Mouse (Mus musculus) intestine, postnatal 0 days (tissue): Measurements from ENCODE around the gene Fancf. TPM values are rescaled to one million over a fixed set of nuclear protein-coding genes. Genes with fewer than 3 reads are reported as not detected.

ENCODE experiments used
- ATAC-seq: fragments of 200-750 bp; cut with Nextera tagmentation; 2 replicates; pipeline ENCODE4 v1.8.0; 2017; ENCODE audit warnings: mild to moderate bottlenecking, moderate TSS enrichment, moderate library complexity
- H3K27ac ChIP-seq: fragments of 300-500 bp; sonication (generic); 2 replicates; pipeline ENCODE4 v1.5.1; 2014; ENCODE audit warnings: mild to moderate bottlenecking, low read depth, low read length, moderate library complexity
- H3K27me3 ChIP-seq: fragments of 300-500 bp; sonication (generic); replicated peaks from 2 replicates; pipeline ENCODE4 v1.6.1; 2014; ENCODE audit warnings: low read length, mixed read lengths; ENCODE audit not compliant: control insufficient read depth, insufficient read depth
- H3K36me3 ChIP-seq: fragments of 300-500 bp; sonication (generic); 2 replicates; pipeline ENCODE4 v1.6.1; 2014; ENCODE audit warnings: mild to moderate bottlenecking, moderate library complexity; ENCODE audit not compliant: control insufficient read depth, insufficient read depth
- H3K4me1 ChIP-seq: fragments of 300-500 bp; sonication (generic); replicated peaks from 2 replicates; pipeline ENCODE4 v1.6.1; 2014; ENCODE audit warnings: antibody characterized with exemption, low read length, mixed read lengths; ENCODE audit not compliant: control insufficient read depth, insufficient read depth
- H3K4me2 ChIP-seq: fragments of 300-500 bp; sonication (generic); replicated peaks from 2 replicates; pipeline ENCODE4 v1.6.1; 2014; ENCODE audit warnings: low read depth, mild to moderate bottlenecking, moderate library complexity
- H3K4me3 ChIP-seq: fragments of 300-500 bp; sonication (generic); 2 replicates; pipeline ENCODE4 v1.5.1; 2014; ENCODE audit warnings: low read depth, low read length
- H3K9ac ChIP-seq: fragments of 300-500 bp; sonication (generic); 2 replicates; pipeline ENCODE4 v1.6.1; 2014; ENCODE audit warnings: mild to moderate bottlenecking, low read depth, low read length
- H3K9me3 ChIP-seq: fragments of 300-500 bp; sonication (generic); 2 replicates; pipeline ENCODE4 v1.6.1; 2016; ENCODE audit warnings: mixed run types; ENCODE audit not compliant: control insufficient read depth
- CTCF ChIP-seq: sonication (generic); IDR thresholded peaks from 2 replicates; pipeline ENCODE4 v1.5.1; 2016; ENCODE audit warnings: low read depth, mild to moderate bottlenecking, control low read depth, antibody characterized with exemption, moderate library complexity
- WGBS: fragments of 180-500 bp; shearing (Covaris S2); extraction: QIAGEN DNeasy Blood & Tissue Kit; methylation state at CpG from one replicate; pipeline ENCODE4 v1.1.7; 2014; 5-methylcytosine and 5-hydroxymethylcytosine counted together
- polyA plus RNA-seq: library from polyadenylated mRNA; unstranded; fragments of >200 nt; fragmentation: Nextera tagmentation; extraction: Ambion mirVana; gene quantifications from 2 replicates; pipeline ENCODE4 v1.2.1, GENCODE M21; 2015

Fancf gene
- polyA plus RNA-seq, 1 experiment from 2014 or later, result 6.0 TPM

DNA sequence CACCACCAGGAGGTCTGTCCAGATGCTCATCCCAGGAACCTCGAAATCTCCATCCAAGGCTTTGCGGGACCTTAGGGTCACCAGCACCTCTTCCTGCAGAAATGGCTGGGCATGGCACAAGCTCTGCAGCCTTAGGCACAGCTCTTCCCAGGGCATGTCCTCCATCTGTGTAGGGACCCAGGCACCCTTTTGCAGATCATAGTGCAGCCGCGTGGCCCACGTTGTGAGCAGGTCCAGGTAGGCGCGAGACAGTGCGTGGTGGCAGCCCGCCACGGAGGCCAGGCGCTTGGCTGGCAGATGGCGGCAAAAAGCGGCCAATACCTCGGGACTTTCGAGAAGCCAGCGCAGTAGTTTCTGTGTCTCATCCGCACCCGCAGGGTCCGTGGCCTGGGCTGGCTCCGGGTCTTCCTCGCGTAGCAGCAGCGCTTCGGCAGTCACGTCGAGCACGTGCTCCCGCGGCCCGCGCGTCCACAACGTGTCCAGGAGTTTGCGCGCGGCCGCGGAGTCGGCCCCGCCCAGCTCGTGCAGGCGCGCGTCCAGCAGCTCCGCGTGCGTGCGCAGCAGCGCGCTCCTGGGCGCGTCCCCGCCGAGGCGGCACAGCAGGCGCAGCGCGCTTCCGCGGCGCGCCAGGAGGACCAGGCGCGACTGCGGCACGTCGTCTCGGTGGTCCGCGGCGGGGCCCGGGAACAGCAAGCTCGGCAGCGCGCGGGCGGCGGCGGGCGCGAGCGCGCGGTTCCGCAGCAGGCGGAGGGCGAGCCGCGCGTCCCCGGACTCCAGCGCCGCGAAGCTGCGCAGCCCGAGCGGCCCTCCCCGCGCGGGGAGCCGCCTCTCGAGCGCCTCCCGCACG lies 594 bp downstream of the Fancf start, which contains the start of gene Gas2:
Gas2 (plus strand) TSS at position 766 of the 847 bp plus-strand sequence.
- TF ChIP-seq CTCF, result no peak
- H3K9ac ChIP-seq, result peak within 1 kb of the TSS; percentile 80
- 0 out of 2 replicates have a peak, but pooled peaks cover 4% of the 10 kb centered on the region for H3K4me1 ChIP-seq
- no peaks in the 10 kb centered on the region for H3K36me3 ChIP-seq
- no peaks in the 10 kb centered on the region for H3K9me3 ChIP-seq
- no peaks in the 10 kb centered on the region for H3K27me3 ChIP-seq
- H3K4me3 ChIP-seq, result peak within 1 kb of the TSS; percentile 80
- H3K4me2 ChIP-seq, result peak within 1 kb of the TSS; percentile 73
- WGBS, result 8% methylated on average over 86 of the region's 105 CpGs
- H3K27ac ChIP-seq, result peak within 1 kb of the TSS; percentile 96
- peak; percentile 93 for ATAC-seq

DNA sequence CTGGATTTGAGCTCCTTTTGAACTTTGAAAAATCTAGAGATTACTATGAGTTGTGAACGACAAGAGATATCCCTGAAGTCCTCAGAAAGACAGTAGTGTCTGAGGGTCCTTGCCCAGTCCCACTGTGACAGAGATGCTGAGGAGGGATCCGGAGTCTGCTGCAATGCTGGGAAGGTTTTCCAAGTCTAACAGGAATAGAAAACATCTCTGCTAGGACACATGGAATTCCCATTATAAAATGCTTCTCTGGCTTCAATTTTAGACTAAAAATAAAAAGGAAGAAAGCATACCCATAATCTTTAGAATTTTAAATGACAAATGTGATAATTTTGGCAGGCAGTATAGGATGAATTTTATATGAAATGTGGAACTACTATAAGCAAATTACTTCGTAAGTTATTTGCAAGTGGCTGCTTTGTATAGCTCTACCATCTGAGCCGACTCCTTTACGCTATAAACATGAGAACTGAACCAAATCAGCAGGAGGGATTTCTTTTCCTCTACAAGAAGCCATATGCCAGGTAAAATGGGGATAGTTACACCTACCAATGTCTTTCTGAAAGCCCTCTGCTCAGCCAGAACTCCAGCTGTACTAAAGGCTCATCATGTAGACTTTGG lies 10.1 kb downstream of the Fancf start:
- ATAC-seq, result no peak
- 90% methylated on average over 5 of the region's 5 CpGs for WGBS
- H3K9me3 ChIP-seq, result no peaks in the 10 kb centered on the region
- H3K9ac ChIP-seq, result no peak overlapping the region
- H3K36me3 ChIP-seq, result no peaks in the 10 kb centered on the region
- H3K4me1 ChIP-seq, result no peaks in the 10 kb centered on the region
- H3K4me2 ChIP-seq, result no peak overlapping the region
- H3K27ac ChIP-seq, result no peak overlapping the region
- no peak overlapping the region for H3K4me3 ChIP-seq
- H3K27me3 ChIP-seq, result no peaks in the 10 kb centered on the region
- TF ChIP-seq CTCF, result no peak

DNA sequence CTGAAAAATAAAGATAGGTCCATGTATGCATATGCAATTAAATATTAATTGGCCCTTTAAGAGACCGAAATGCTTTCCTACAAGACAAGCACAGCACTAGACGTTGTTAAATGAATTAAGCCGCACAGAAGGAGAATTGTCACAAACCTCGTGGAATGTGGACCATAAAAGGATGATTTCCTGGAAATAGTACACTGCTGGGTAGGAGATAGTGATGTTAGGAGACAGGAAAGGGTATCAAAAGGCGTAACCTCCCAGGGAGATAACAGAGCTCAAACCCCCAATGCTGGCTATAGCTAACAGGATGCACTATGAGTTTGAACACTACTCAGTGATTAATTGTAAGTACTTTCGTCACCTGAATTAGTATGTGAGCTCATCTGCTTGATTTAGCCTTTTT lies 11.2 kb downstream of the Fancf start:
- Histone ChIP-seq H3K9me3 (no peaks in the 10 kb centered on the region), H3K4me1 (no peaks in the 10 kb centered on the region), H3K4me3 (no peak overlapping the region), H3K36me3 (no peaks in the 10 kb centered on the region), H3K9ac (no peak overlapping the region), H3K27ac (no peak overlapping the region), H3K27me3 (no peaks in the 10 kb centered on the region), H3K4me2 (no peak overlapping the region)
- WGBS, result 78% methylated on average over 6 of the region's 6 CpGs
- ATAC-seq, result no peak
- TF ChIP-seq CTCF, result no peak

DNA sequence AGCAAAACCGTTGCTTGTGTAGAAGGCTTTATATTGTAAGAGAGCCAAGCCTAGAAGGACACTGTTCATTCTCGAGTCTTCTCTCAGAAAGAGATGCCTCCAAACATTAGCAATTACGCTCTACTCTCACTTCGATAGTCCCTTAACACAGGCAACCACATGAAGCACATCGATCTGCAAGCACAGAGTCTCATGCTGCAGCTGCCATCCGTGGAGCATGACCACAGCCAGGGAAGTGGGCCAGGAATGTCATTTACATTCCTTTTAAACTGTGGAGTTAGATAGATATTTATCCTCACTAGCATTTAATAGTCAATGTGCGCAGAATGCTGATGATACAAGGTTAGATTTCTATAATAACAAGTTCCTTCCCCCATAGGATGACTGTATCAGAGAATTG lies 21.6 kb downstream of the Fancf start:
- Histone ChIP-seq H3K4me2 (no peak overlapping the region), H3K36me3 (no peaks in the 10 kb centered on the region), H3K4me1 (no peaks in the 10 kb centered on the region), H3K9ac (no peak overlapping the region), H3K9me3 (no peaks in the 10 kb centered on the region), H3K4me3 (no peak overlapping the region), H3K27ac (no peak overlapping the region), H3K27me3 (no peaks in the 10 kb centered on the region)
- no peak for TF ChIP-seq CTCF
- ATAC-seq, result no peak
- WGBS, result 66% methylated on average over 7 of the region's 7 CpGs

DNA sequence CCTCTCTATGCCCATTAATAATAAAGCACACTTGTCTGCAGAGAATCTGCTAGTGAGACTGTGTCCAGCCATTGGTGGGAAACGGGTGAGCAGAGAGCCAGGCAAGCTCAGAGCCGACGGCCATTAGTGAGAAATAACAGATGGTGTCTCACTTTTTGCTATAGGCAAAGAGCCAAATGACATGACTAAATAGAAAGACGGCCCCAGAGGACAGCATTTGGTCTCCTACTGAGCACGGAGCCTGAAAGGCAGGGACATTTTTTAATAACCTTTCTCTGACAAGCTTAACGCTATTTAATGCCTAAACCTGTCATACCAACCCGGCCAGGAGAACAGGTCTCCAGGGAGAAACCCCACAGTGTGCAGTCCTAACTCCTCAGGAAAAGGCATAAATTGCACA lies 30.1 kb downstream of the Fancf start:
- ATAC-seq, result no peak
- Histone ChIP-seq H3K9me3 (no peaks in the 10 kb centered on the region), H3K27ac (no peak overlapping the region), H3K4me3 (no peak overlapping the region), H3K9ac (no peak overlapping the region), H3K4me2 (no peak overlapping the region), H3K27me3 (no peaks in the 10 kb centered on the region), H3K36me3 (no peaks in the 10 kb centered on the region), H3K4me1 (no peaks in the 10 kb centered on the region)
- WGBS, result 50% methylated on average over 7 of the region's 7 CpGs
- no peak for TF ChIP-seq CTCF

DNA sequence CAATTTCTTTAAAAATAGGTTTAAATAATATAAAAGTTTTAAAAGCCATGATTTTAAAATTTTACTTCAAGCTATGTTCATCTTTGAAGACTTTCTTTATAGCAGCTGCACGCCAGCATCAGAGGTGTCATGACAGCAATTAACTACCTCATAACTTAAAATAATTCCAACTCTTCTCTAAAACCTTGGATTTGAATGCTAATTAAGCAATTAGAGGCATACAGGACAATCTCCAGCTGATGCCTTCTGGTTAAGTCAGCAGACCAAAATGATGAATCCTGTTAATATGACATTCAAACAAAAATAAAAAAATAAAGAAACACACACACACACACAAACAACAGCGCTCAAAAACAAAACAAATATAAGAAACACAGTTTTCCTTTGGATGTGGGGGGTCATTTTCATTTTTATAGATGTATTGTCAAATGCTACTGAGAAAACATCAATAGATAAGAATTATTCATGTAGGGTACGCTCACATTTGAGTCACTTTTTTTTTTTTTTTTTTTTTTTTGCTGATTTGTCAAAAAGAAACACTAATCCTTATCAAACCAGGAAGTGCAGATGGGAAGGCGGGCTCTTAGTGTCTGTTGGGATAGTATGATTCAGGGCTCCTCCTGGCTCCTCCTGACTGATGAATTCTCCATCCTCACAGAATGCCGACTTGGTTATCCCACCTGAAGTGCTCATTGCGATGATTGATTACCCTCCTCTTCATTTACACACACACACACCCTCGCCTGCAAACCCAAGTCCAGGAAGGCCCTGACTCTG lies 38.3 kb downstream of the Fancf start:
- no peaks in the 10 kb centered on the region for H3K9me3 ChIP-seq
- H3K36me3 ChIP-seq, result no peaks in the 10 kb centered on the region
- 69% methylated on average over 7 of the region's 7 CpGs for WGBS
- H3K4me3 ChIP-seq, result no peak overlapping the region
- TF ChIP-seq CTCF, result no peak
- no peaks in the 10 kb centered on the region for H3K27me3 ChIP-seq
- ATAC-seq, result no peak
- no peak overlapping the region for H3K9ac ChIP-seq
- H3K27ac ChIP-seq, result no peak overlapping the region
- no peaks in the 10 kb centered on the region for H3K4me1 ChIP-seq
- no peak overlapping the region for H3K4me2 ChIP-seq
